Mouse (Mus musculus): Measurements from ENCODE around the gene Tnfrsf14.

Gene Tnfrsf14

GRCm38 (mm10) chr4:154928395-154929087 is at the start of gene Tnfrsf14:
TSS of gene Tnfrsf14 (minus strand) at chr4:154928563.
- DNase-seq (ENCODE audit: low spot score in 2 of 2): peak; percentile 62 to 81

DNA sequence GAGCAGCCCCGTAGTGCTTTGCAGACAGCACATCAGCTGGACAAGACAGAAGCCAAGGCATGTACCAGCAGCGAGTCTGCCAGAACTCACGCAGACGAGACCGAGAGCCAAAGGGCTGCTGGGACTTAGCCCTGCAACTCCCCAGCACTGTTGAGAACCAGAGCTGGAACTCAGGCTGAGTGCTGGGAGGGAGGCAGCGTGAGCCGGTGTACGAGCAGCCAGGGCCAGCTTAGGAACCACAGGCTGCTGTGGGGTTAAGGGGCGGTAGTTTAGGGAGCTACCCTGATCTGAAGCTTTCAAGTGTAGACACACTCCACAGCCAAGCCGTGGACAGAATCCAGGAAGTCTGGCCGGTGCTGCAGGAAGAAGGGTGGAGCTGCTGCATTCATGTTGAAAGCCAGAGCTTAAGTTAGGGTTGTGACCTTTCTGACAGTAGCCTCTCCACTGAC is 45.8 kb upstream of the Tnfrsf14 start:
- no peak for DNase-seq (ENCODE audit: low spot score in 2 of 2)

DNA sequence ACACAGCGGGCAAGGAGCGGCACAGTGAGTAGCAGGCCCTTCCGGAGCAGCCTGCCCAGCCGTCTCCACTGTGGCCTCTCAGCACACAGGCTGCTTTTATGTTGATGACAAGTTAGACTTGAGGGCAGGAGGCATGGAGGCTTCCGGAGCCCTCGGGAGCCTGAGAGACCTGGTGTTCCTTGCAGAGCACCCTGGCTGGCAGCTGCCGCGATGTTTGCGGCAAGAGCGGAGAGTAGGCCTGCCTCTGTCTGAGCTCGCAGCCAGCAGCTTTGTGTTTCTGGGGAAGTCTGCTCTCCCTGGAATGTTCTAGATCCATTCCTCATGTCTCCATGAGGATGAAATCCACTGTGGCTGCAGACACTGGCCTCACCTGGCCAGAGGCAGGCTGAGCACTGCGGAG is 44.2 kb upstream of the Tnfrsf14 start:
- DNase-seq (ENCODE audit: low spot score in 2 of 2): no peak

DNA sequence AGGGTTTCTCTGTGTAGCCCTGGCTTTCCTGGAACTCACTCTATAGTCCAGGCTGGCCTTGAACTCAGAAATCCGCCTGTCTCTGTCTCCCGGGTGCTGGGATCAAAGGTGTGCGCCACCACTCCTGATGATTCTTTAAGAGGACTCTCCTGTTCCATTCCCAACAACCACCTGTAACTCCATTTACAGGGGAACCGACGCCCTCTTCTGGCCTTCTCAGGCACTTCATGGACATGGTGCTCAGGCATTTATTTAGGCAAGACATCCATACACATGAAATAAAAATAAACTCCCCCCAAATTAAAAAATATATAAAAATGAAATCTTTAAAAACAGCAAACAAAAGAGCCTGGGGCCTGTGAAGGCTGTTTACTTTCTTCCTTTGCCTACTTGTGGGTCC is 38.8 kb upstream of the Tnfrsf14 start:
- peak; percentile 61 to 80 for DNase-seq (ENCODE audit: low spot score in 2 of 2)

DNA sequence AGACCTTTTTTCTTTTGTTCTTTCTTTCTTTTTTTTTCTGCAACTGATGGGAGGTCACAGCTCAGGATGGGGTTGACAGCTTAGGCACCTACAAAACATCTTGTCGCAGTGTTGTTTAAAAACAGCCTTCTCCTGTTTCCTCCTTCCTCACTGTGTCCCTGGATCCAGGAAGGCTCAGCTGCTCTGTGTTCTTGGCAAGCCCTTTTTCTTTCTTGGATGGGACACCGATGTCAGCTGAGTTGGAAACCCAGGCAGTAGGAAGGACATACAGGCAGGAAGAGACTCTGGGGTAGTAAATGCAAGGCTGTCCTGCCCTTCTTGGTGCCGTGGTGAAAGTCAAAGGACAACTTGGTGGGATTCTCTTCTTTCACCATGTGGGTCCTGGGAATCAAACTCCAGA is 37.5 kb upstream of the Tnfrsf14 start:
- DNase-seq (ENCODE audit: low spot score in 2 of 2): no peak

- peak; percentile 64 to 79 for DNase-seq (ENCODE audit: low spot score in 2 of 2)
These were observed 36.3 kb upstream of the Tnfrsf14 start for GRCm38 (mm10) chr4:154964581-154965235.

DNA sequence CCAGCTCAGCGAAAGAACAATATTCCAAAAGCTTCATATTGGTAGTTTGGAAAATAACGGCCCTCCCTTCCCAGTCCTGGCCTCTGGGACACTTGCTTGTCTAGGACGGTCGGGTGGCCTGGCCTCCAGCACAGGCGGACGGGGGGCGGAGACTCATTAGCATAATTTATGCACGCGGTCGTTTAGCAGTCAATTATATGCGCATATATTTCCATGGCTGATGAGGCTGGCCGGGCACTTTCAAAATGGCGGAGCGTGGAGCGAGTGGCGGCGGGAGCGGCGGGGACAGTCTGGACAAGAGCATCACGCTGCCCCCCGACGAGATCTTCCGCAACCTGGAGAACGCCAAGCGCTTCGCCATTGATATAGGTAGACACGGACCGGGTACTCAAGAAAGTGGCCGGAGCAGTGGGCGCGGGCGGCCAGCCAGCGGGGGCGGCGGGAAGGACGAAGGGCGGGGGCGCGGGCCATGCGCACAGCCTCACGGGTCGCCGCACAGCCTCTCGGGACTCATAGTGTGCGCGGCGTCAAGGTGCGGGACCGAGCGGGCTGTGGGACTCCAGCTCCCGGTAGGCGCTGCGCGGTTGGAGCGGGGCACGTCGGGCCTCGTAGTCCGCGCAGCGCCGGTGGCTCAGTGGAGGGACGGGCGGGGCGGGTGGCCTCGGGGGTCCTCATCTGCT is 35.7 kb upstream of the Tnfrsf14 start, which contains the start of gene Pank4:
Gene Pank4, plus strand, starts transcription at position 223 of the 680 bp plus-strand sequence.
- peak; percentile 91 to 94 for DNase-seq (ENCODE audit: low spot score in 2 of 2)

DNA sequence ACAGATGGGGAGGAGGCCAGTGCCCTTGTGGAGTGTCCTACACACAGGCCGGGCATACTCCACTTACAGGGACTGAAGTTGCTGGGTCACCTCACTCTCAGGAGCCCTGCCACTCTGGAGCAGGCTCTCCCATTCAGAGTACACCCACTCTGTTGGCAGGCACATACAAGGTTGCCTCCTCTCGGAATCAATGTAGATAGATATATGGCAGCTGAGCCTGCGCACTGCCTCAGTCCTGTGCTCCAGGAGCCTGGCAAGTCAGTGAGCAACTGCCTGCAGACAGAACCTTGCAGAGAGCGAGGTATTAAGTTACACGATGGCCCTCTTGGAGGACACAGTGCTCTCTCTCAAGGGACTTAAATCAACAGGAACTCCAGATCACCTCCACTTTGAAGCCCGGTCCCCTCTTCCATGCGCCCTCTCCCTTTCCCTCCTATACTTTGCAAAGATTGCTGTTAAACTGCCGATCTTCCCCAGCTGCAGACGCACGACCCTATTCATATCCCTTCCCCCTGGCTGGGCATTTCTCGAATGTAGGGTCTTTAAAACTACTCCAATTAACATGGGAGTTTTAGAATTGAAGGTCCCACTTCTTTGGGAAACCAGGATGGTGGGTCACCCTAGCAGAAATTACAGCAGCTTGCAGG is 35.0 kb upstream of the Tnfrsf14 start:
- DNase-seq (ENCODE audit: low spot score in 2 of 2): no peak

DNA sequence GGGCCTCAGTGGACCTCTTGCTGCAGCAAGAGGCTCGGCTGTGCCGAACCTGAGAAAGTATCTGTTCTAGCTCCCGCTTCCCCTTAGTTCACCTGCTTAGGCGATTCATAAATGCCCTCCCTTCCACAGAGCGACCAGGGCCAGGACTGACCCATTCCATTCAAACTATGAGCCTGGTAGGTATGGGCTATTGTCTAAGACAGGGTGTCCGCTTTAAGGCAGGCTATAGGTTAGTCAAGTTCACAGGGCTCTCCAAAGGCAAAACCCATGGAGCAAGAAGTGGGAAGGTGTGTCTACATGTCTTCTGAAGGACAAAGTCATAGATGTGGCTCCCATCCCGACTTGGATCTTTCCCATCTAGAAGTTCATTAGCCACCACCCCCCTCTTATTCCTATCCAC is 34.3 kb upstream of the Tnfrsf14 start:
- DNase-seq (ENCODE audit: low spot score in 2 of 2): no peak

GRCm38 (mm10) chr4:154961911-154962310 is 33.5 kb upstream of the Tnfrsf14 start:
- peak; percentile 77 to 88 for DNase-seq (ENCODE audit: low spot score in 2 of 2)

- DNase-seq (ENCODE audit: low spot score in 2 of 2): peak; percentile 60 to 85
These were observed 32.9 kb upstream of the Tnfrsf14 start for GRCm38 (mm10) chr4:154961226-154961738.

DNA sequence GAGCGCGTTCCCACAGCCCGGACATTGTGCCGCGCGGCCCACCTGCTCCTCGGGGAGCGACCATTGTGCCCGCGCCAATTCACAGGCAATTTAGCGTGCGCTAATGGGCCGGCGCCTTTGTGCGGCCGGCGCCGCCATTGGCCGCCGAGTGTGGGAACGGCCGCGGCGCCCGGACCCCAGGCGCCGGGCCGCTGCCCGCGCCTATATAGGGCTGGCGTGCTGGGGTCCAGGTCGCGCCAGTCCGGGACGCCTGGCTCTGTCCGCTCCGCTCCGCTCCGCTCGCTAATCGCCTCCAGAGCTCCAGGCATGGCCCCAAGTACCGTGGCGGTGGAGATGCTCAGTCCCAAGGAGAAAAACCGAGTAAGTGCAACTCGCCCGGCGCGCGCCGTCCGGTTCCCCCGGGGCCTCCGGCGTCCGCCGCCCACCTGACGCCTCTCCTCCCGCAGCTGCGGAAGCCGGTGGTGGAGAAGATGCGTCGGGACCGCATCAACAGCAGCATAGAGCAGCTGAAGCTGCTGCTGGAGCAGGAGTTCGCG is 32.4 kb upstream of the Tnfrsf14 start, which contains the start of gene Hes5:
Gene Hes5, plus strand, starts transcription at position 234 of the 536 bp plus-strand sequence.
- DNase-seq (ENCODE audit: low spot score in 2 of 2): peak in 1 of 2 experiments; percentile 79

DNA sequence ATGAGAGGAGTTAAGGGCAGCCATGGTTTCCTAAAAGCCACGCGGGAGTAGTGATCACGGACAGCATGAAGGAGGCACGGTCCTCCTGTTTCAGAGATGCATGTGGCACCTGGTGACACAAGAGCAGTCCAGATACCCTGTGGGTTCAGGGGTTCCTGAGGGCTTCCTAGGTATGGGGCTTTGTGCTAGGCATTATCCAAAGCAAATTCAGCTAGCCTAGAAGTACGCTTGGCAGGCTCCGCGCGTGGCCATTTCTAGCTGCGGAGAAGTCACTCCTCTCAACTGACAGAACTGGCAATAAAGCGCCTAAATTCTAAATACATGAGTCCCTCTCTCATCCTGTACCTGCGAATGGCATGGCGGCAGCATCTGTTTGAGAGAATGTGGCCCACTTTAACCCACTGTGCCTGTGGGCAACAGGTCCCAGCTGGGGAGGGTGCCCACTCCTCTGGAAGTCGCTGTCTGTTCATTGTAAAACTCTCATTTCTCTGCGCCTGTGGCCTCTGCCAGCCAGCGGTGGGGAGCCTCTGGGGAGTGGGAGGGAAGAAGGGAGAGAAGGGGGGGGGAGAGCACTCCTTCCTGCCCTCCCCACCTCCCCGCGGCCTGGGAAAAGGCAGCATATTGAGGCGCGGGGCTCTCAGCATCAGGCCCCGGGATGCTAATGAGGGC is 31.8 kb upstream of the Tnfrsf14 start:
- no peak for DNase-seq (ENCODE audit: low spot score in 2 of 2)

GRCm38 (mm10) chr4:154958621-154959020 is 30.3 kb upstream of the Tnfrsf14 start:
- DNase-seq (ENCODE audit: low spot score in 2 of 2): no peak

DNA sequence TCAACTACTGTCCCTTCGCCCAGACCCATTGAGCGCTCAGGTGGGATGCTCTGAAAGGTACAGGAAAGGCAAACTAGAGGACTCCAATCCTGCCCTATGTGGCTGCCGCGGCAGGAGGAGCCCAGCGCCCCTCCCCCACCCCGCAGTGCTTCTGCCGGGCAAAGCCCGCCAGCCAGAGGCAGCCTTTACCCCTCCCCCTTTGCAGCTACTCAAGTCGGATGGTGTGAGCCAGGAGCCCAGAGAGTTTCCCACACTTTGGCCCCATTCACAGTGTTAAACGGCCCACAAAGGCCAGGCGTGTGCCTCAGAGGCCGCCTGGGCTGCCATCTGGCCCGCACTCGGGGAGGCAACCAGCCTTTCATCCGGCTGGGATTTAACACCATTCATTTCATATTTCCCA is 29.8 kb upstream of the Tnfrsf14 start:
- DNase-seq (ENCODE audit: low spot score in 2 of 2): no peak

DNA sequence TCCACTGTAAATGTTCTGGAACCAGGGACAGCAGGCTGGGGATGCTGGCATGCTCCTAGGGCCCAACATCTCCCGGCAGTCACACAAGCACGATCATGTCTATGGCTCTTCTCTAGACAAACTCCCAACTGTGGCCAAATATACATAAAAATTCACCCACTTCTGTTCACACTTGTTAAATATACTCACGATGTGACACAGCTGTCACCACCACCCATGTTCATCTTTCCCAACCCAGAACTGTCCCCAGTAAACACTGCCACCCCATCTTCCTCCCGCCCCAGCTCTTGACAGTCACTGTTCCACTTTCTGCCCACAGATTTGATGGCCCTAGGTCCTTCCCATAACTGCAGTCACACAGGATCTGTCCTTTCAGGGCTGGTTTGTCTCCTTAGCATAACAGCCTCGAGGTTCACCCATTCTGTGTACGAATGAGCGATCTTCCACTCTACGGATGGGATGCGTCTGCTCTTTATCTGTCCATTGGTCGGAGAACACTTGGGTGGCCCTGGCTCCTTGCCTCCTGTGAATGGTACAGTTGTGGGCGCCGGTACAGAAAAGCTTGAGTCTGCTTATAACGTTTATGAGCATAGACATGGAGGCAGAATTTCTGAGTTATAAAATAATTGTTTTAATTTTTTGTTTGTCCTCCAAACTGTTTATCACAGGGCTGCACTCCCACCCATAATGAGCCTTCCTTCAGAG is 29.1 kb upstream of the Tnfrsf14 start:
- DNase-seq (ENCODE audit: low spot score in 2 of 2): no peak

DNA sequence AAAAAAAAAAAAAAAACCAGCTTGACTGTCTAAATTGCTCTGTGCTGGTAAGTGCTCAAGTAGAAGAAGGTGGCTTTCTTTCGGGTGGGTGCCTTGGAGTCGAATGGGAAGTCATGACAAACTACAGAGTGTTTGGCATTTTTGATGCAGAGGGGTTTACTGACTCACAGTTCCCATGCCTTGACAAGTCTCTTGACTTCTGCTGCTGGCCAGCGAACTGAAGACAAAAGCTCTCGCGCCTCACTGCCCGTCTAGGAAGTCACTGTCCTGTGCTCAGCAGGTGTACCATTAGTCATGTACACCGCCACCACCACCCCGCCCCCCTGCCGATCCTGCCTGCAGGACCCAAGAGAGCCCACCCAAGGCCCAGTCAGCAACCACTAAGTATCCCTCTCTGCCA is 28.2 kb upstream of the Tnfrsf14 start:
- no peak for DNase-seq (ENCODE audit: low spot score in 2 of 2)

- no peak for DNase-seq (ENCODE audit: low spot score in 2 of 2)
These were observed 24.3 kb upstream of the Tnfrsf14 start for GRCm38 (mm10) chr4:154952461-154953241.

DNA sequence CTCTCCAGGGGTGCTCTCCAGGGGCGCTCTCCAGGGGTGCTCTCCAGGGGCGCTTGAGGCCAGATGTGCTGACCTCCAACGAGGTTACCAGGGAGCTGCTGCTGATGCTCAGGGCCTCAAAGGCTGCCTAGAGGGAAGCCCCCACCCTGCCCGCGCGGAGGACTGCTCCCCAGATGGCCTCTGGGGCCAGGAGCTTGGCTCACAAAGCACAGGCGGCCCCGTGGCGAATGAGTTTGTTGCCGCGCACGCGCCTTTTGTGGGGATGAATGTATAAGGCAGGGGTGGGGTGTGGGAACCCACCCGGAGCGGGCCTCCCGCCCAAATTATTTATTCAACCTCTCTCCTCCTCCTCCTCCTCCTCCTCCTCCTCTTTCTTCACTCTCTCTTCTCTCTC is 21.2 kb upstream of the Tnfrsf14 start:
- no peak for DNase-seq (ENCODE audit: low spot score in 2 of 2)
